Mouse (Mus musculus) neural tube, embryonic 11.5 days (tissue): ENCODE measurements around the gene Rap1b. TPM values are rescaled to one million over a fixed set of nuclear protein-coding genes. Genes with fewer than 3 reads are reported as not detected.

ENCODE experiments used
- ATAC-seq: fragments of 200-750 bp; cut with Nextera tagmentation; 2 replicates; pipeline ENCODE4 v1.8.0; 2017; ENCODE audit warnings: moderate number of reproducible peaks, mild to moderate bottlenecking, moderate TSS enrichment, moderate library complexity; ENCODE audit not compliant: insufficient read depth, low FRiP score, low TSS enrichment
- DNase-seq: peaks from one replicate; pipeline ENCODE4 v3.0.0-alpha.2; 2015; ENCODE audit warnings: low spot score
- H3K27ac ChIP-seq: fragments of 300-500 bp; sonication (generic); 2 replicates; pipeline ENCODE4 v1.5.1; 2014; ENCODE audit warnings: low read depth, mild to moderate bottlenecking, low read length
- H3K27me3 ChIP-seq: fragments of 300-500 bp; sonication (generic); 2 replicates; pipeline ENCODE4 v1.6.1; 2014; ENCODE audit warnings: mild to moderate bottlenecking, low read length, mixed read lengths; ENCODE audit not compliant: control insufficient read depth, insufficient read depth
- H3K36me3 ChIP-seq: fragments of 300-500 bp; sonication (generic); 2 replicates; pipeline ENCODE4 v1.6.1; 2014; ENCODE audit warnings: mild to moderate bottlenecking, low read length, moderate library complexity, mixed read lengths; ENCODE audit not compliant: control insufficient read depth, insufficient read depth
- H3K4me1 ChIP-seq: fragments of 300-500 bp; sonication (generic); 2 replicates; pipeline ENCODE4 v1.6.1; 2014; ENCODE audit warnings: low read length, mixed read lengths; ENCODE audit not compliant: control insufficient read depth, insufficient read depth
- H3K4me2 ChIP-seq: fragments of 300-500 bp; sonication (generic); 2 replicates; pipeline ENCODE4 v1.6.1; 2014; ENCODE audit warnings: low read depth, mild to moderate bottlenecking, moderate library complexity
- H3K4me3 ChIP-seq: fragments of 300-500 bp; sonication (generic); 2 replicates; pipeline ENCODE4 v1.5.1; 2014; ENCODE audit warnings: low read depth, low read length
- H3K9ac ChIP-seq: fragments of 300-500 bp; sonication (generic); 2 replicates; pipeline ENCODE4 v1.6.1; 2014; ENCODE audit warnings: mild to moderate bottlenecking, low read length
- H3K9me3 ChIP-seq: fragments of 300-500 bp; sonication (generic); 2 replicates; pipeline ENCODE4 v1.6.1; 2016; ENCODE audit warnings: low read length; ENCODE audit not compliant: control insufficient read depth
- WGBS: fragments of 180-500 bp; shearing (Covaris S2); extraction: QIAGEN DNeasy Blood & Tissue Kit; methylation state at CpG from one replicate; pipeline ENCODE4 v1.1.7; 2014; 5-methylcytosine and 5-hydroxymethylcytosine counted together
- polyA plus RNA-seq: library from polyadenylated mRNA; unstranded; fragments of >200 nt; fragmentation: Nextera tagmentation; extraction: Ambion mirVana; gene quantifications from 2 replicates; pipeline ENCODE4 v1.2.1, GENCODE M21; 2014

Gene Rap1b
- polyA plus RNA-seq, 1 experiment from 2014 or later: 183 TPM

- no peaks in the 10 kb centered on the region for H3K36me3 ChIP-seq
- no peak overlapping the region for H3K27ac ChIP-seq
- DNase-seq (no peak), ATAC-seq (no peak)
- no peak overlapping the region for H3K4me2 ChIP-seq
- no peak overlapping the region for H3K9ac ChIP-seq
- H3K27me3 ChIP-seq: no peaks in the 10 kb centered on the region
- no peaks in the 10 kb centered on the region for H3K9me3 ChIP-seq
- no peak overlapping the region for H3K4me3 ChIP-seq
- 82% methylated on average over 6 of the region's 6 CpGs for WGBS
- H3K4me1 ChIP-seq: no peaks in the 10 kb centered on the region
These were observed 18.9 kb upstream of the Rap1b start for GRCm38 (mm10) chr10:117864695-117865094.

- H3K36me3 ChIP-seq: no peaks in the 10 kb centered on the region
- 90% methylated on average over 3 of the region's 4 CpGs for WGBS
- no peaks in the 10 kb centered on the region for H3K9me3 ChIP-seq
- no peak overlapping the region for H3K9ac ChIP-seq
- ATAC-seq (no peak), DNase-seq (no peak)
- no peak overlapping the region for H3K27ac ChIP-seq
- H3K4me1 ChIP-seq: no peaks in the 10 kb centered on the region
- H3K4me3 ChIP-seq: no peak overlapping the region
- no peak overlapping the region for H3K4me2 ChIP-seq
- no peaks in the 10 kb centered on the region for H3K27me3 ChIP-seq
These were observed 18.4 kb upstream of the Rap1b start for GRCm38 (mm10) chr10:117864251-117864650.

GRCm38 (mm10) chr10:117862014-117862580, 16.3 kb upstream of the Rap1b start:
- no peaks in the 10 kb centered on the region for H3K9me3 ChIP-seq
- no peaks in the 10 kb centered on the region for H3K27me3 ChIP-seq
- ATAC-seq: no peak
- H3K4me3 ChIP-seq: no peak overlapping the region
- no peak for DNase-seq
- H3K9ac ChIP-seq: no peak overlapping the region
- no peaks in the 10 kb centered on the region for H3K4me1 ChIP-seq
- H3K36me3 ChIP-seq: no peaks in the 10 kb centered on the region
- 79% methylated on average over 11 of the region's 11 CpGs for WGBS
- no peak overlapping the region for H3K4me2 ChIP-seq
- no peak overlapping the region for H3K27ac ChIP-seq

GRCm38 (mm10) chr10:117860958-117861357, 15.1 kb upstream of the Rap1b start:
- no peaks in the 10 kb centered on the region for H3K4me1 ChIP-seq
- no peak overlapping the region for H3K4me2 ChIP-seq
- H3K27me3 ChIP-seq: no peaks in the 10 kb centered on the region
- H3K27ac ChIP-seq: no peak overlapping the region
- ATAC-seq: no peak
- no peak overlapping the region for H3K4me3 ChIP-seq
- DNase-seq: no peak
- H3K9me3 ChIP-seq: no peaks in the 10 kb centered on the region
- 86% methylated on average over 16 of the region's 16 CpGs for WGBS
- no peak overlapping the region for H3K9ac ChIP-seq
- no peaks in the 10 kb centered on the region for H3K36me3 ChIP-seq

GRCm38 (mm10) chr10:117860361-117860760, 14.5 kb upstream of the Rap1b start:
- no peak for DNase-seq
- Histone ChIP-seq H3K27ac (no peak overlapping the region), H3K36me3 (no peaks in the 10 kb centered on the region), H3K9ac (no peak overlapping the region), H3K27me3 (no peaks in the 10 kb centered on the region), H3K4me1 (no peaks in the 10 kb centered on the region), H3K9me3 (no peaks in the 10 kb centered on the region), H3K4me3 (no peak overlapping the region), H3K4me2 (no peak overlapping the region)
- 90% methylated on average over 7 of the region's 7 CpGs for WGBS
- no peak for ATAC-seq

GRCm38 (mm10) chr10:117859800-117860199, 14.0 kb upstream of the Rap1b start:
- Histone ChIP-seq H3K27me3 (no peaks in the 10 kb centered on the region), H3K27ac (no peak overlapping the region), H3K9ac (no peak overlapping the region), H3K36me3 (no peaks in the 10 kb centered on the region), H3K9me3 (no peaks in the 10 kb centered on the region), H3K4me3 (no peak overlapping the region), H3K4me1 (no peaks in the 10 kb centered on the region), H3K4me2 (no peak overlapping the region)
- ATAC-seq: no peak
- 94% methylated on average over 11 of the region's 11 CpGs for WGBS
- DNase-seq: no peak

- Histone ChIP-seq H3K27ac (no peak overlapping the region), H3K4me3 (no peak overlapping the region), H3K36me3 (no peaks in the 10 kb centered on the region), H3K4me1 (no peaks in the 10 kb centered on the region), H3K9me3 (no peaks in the 10 kb centered on the region), H3K9ac (no peak overlapping the region), H3K27me3 (no peaks in the 10 kb centered on the region), H3K4me2 (no peak overlapping the region)
- ATAC-seq (peak; percentile 50; the same call in 1 of the 2 replicates), DNase-seq (no peak)
- WGBS: 48% methylated on average over 5 of the region's 5 CpGs
These were observed 12.4 kb upstream of the Rap1b start for GRCm38 (mm10) chr10:117858241-117858640.

GRCm38 (mm10) chr10:117856001-117856720, 10.3 kb upstream of the Rap1b start:
- WGBS: 85% methylated on average over 8 of the region's 8 CpGs
- H3K4me3 ChIP-seq: no peak overlapping the region
- no peaks in the 10 kb centered on the region for H3K4me1 ChIP-seq
- DNase-seq: no peak
- H3K27me3 ChIP-seq: no peaks in the 10 kb centered on the region
- no peak for ATAC-seq
- no peaks in the 10 kb centered on the region for H3K36me3 ChIP-seq
- H3K9me3 ChIP-seq: no peaks in the 10 kb centered on the region
- H3K4me2 ChIP-seq: no peak overlapping the region
- no peak overlapping the region for H3K27ac ChIP-seq
- no peak overlapping the region for H3K9ac ChIP-seq

GRCm38 (mm10) chr10:117852648-117853192, 6.9 kb upstream of the Rap1b start:
- 89% methylated on average over 10 of the region's 10 CpGs for WGBS
- ATAC-seq: no peak
- Histone ChIP-seq H3K36me3 (no peaks in the 10 kb centered on the region), H3K9ac (no peak overlapping the region), H3K9me3 (no peaks in the 10 kb centered on the region), H3K4me2 (no peak overlapping the region), H3K27ac (no peak overlapping the region), H3K27me3 (no peaks in the 10 kb centered on the region), H3K4me1 (no peaks in the 10 kb centered on the region), H3K4me3 (no peak overlapping the region)
- DNase-seq: no peak
